Mouse (Mus musculus): ENCODE measurements around the gene Med27.

- TF ChIP-seq POLR2A (IDR thresholded peaks at IDR 0.05; ENCODE audit: low read depth, low read length) = no peak
- TF ChIP-seq CTCF (IDR thresholded peaks at IDR 0.05; ENCODE audit: extremely low read depth, insufficient read length, insufficient replicate concordance, low read depth, low read length) = no peak
Observed at GRCm38 (mm10) chr2:29504848-29505247, 158.2 kb downstream of the Med27 start.
